Mouse (Mus musculus) erythroid progenitor cell, adult 5-6 weeks (primary cell): ENCODE data around the gene Olfr373. TPM values are rescaled to one million over a fixed set of nuclear protein-coding genes. Genes with fewer than 3 reads are reported as not detected.

Experiments used
- ATAC-seq: replicated peaks from 2 replicates; pipeline ENCODE4 v1.8.0; 2016; ENCODE audit warnings: moderate number of reproducible peaks, mild to moderate bottlenecking, moderate TSS enrichment, inconsistent platforms; ENCODE audit not compliant: poor library complexity, low FRiP score, severe bottlenecking
- total RNA-seq, 2 experiments: library from RNA; stranded (forward) in 1 of 2; stranded (reverse) in 1 of 2; fragments of 150-400 nt in 1 of 2; fragments of 186-747, 209-891 nt in 1 of 2; gene quantifications; 2 replicates each; pipeline versions ENCODE4 v1.2.3 to v1.2.4; 2015 to 2017; ENCODE audit warnings: low replicate concordance in 2 of 2

The Olfr373 gene
- total RNA-seq, 2 experiments from 2014 or later, result not detected

DNA sequence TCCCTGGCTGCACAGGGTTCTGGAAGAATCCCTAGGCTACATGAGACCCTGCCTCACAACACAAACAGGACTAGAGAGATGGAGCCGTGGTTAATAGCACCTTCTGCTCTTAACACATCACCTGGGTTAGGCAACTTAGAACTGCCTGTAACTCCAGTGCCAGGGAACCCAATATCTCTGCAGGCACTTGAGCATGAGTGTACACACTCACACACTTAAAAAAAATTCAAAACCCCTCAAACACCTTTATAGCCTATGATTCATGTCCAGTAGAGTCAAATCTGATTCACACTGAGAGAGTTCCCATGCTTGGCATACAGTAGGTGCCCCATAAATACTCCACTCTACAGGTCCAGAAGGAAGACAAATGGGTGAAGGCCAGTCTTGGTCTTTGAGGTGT, 49.4 kb downstream of the Olfr373 start:
- no peak for ATAC-seq

DNA sequence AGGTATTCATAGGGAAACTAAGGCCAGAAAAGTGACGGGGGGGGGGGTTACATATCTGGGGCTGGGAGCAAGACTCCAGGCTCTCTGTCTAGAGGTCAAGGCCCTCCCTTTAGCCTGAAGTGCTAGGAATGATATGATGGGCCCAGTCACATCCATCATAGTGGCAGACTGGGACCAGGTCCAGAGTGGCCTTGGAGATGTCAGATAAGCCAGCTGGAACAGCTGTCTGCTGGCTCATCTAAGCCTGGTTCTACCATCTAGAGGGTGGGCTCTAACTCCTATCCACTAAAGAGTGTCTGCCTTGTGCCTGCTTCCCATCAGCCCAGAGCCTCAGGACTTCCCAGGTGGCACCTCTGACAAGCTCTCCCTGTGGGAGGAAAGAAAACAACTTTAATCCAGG, 49.9 kb downstream of the Olfr373 start:
- ATAC-seq, result no peak

DNA sequence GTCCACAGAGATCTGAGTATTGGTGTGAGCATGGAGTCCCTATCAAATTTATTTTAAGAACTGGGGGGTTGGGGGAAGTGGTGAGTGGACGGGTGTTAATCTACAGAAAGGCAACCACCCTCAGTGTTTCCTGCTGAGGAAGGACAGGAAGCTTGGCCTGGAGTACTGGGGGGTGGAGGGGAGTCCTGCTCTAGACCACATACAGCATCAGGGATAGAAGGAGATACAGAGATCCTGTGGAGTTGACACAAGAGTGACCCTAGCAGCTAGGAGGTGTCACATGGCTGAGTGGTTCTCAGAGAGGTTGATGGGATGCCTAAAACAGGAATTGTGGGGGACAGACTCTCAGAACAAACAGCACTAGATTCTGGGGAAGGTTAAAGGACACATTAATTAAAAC, 50.5 kb downstream of the Olfr373 start:
- ATAC-seq, result no peak

DNA sequence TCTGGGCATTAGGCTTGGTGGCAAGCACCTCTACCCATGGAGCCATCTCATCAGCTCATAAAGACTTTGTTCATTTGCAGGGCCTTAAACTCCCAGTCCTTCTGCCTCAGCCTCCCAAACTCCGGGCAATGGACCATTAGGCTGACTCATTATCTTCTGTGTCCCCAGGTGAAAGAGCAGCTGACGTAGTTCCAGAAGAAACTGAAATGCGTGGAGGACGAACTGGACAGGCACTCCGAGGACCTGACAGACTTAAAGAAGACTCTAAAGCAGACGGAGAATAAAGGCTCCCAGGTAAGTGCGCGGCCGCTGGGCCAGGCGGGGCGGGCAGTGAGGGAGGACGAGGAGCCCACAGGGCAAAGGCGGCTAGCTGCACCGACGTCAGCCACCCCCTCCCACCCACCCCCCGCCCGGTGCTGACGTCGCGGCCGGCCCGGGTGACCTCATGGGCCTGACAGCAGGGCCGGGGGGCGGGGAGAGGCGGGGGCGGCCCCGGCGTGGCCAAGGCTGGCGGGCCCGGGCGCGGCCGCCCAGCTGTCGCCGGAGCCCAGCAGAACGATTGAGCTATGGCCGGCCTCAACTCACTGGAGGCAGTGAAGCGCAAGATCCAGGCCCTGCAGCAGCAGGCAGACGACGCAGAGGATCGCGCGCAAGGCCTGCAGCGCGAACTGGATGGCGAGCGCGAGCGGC, 51.9 kb downstream of the Olfr373 start, which contains the start of gene Tpm4:
Gene Tpm4, plus strand, starts transcription at position 220 of the 690 bp plus-strand sequence.
- ATAC-seq, result no peak

DNA sequence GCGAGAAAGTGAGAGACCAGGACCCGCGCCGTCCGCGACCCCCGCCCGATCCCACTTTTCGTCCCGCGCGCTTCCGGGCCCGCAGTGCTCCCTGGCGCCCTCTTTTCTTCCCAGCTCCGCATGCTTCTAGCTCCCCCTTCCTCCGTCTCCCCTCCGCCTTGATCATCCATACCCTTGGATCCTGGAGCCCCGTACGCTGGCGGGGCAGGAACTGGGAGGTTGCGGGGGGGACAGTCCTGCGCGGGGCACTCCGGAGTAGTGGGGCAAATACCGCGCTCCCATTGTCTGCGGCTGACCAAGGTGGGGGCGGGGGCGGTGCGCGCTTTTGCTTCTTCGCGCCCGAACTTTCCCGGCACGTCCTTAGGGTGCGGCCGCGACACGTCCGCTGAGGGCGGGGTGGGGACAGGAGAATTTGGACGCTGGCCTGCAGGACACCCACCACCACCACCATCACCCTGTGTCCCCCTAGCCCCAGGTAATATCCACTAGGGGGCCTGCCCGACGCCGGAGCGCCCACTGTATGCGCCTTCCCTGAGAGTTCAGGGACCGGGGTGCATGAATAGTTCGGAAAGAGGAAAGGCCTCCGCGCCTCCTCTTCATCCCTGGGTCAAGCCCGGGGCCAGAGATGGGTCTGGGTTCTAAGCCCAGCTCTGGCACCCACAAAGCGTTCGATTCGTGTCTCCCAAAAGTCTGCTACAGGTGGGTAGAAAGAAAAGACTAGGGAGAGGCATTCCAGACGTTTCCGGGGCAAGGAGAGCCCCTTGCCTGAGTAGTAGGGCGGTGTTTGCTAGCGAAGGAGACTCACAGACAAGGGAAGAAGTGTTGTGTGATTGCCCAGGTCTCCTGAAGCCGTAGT, 52.7 kb downstream of the Olfr373 start:
- ATAC-seq, result no peak

DNA sequence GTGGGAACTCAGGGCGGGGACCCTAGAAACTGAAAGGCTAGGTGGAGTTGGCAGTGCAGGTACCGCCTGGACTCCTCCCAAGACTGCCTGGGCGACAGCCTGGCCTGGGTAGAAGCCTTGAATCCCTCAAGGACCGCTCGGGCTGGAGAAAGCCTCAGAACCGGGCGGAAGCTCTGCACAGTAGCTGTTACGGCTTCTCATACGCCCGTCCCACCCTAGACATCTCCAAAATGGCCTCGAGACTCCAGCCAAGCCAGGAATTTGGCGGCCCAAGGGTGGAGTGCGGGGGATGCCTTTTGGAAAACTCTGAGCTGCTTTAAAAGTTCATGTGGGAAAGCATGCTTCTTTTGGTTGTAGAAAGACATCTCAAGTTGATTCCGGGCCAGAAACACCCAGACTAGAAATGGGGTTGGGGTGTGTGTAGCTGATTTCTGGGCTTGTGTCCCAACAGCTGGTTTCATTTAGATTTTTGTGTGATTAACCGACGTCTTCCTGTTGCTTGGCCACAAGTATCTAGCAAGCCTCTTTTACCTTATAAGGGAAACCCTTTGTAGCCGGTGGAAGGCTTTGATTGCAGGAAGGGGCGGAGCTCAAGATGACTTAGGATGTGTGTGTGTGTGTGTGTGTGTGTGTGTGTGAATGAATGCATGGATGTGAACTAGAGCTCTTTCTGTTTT, 53.5 kb downstream of the Olfr373 start:
- no peak for ATAC-seq

DNA sequence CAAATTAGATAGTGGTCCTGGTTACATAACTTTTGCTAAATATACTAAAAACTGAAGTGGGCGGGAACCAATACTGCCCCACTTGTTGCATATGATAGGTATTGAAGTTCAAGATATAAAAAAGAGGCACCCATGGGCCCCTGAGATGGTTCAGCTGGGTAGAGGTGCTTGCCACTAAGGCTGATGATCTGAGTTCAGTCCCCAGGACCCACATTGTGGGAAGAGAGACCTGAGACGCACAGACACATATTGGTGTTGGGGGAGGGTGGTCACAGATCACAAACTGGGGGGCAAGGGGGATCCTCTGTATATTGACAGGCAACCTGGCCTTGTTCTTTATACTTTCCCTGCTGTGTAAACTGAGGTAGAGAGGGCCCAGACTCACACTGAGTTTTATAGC, 54.5 kb downstream of the Olfr373 start:
- no peak for ATAC-seq

DNA sequence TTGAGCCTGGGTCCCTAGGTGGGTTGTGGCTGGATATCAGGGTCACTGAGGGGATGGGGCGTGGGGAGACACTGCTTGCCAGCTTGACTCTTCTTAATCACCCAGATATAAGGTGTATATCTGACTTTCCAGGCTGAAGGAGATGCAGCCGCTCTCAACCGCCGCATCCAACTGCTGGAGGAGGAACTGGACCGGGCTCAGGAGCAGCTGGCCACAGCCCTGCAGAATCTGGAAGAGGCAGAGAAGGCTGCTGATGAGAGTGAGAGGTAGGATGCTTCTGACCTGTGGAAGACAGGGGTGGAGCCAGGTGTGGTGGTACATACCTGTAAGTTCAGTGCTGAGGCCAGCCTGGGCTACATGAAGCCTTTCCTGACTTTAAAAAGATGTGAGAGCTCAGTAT, 55.5 kb downstream of the Olfr373 start:
- no peak for ATAC-seq

DNA sequence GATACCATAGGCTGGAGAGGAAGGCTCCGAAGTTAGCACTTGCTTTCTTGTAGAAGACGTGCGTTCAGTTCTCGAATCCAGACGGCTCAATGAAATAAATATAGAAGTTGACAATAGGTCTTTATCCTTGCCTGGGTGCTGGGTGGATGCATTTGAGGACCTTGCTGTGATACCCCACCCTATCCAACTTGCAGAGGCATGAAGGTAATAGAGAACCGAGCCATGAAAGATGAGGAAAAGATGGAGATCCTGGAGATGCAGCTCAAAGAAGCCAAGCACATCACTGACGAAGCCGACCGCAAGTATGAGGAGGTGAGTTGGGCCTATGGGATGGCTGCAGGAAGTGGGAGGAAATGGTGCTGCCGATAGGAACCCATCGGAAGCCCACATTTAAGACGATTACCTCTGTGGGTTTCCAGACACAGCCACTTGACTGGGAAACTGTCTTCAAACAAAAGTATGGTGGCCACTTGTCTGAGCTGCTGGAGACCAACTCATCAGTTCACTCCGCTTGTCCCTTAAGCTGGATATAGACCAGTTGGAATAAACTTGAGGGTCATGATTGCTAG, 60.4 kb downstream of the Olfr373 start:
- no peak for ATAC-seq

DNA sequence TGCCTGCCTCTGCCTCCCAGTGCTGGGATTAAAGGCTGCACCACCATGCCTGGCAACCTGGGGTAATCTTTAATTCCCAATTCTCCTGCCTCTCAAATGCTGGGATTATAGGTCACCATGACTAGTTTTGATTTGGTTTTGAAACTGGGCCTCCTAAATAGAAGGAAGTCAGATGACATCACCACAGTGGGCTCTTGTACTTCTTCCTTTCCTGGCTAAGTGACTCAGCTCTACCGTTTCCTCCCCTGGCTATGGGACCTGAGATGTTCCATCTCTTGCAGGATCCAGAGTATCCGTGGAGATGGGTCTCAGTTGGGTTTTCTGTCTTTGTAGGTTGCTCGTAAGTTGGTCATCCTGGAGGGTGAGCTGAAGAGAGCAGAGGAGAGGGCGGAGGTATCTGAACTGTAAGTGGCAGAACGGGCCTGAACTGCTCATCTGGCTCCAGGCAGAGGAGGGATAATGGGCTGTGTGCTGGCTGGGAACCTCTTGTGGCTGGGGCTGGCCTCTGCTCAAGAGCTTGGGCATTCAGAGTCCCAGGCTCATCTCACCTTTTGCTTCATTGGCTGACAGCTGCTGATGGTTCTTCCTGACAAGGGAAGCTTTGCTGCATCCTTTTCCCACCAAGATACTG, 61.5 kb downstream of the Olfr373 start:
- no peak for ATAC-seq

DNA sequence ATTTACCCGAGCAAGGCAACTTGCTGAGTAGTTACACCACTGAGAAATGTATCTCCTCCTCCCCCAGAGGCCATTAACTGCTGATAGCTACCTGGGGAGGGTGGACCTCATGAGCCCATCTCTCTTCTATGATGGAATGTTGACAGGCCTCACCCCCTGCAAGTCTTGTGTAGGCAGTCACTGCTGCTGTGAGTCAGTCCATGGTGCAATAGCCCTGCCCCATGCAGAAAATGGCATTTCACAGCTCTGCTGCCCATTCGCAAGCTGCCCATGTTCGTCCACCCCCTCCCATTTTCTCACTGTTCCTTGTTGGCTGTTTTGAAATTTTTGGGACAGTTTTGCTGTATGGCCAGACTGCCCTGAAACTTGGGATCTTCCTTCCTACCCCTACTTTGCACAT, 62.5 kb downstream of the Olfr373 start:
- ATAC-seq, result no peak

DNA sequence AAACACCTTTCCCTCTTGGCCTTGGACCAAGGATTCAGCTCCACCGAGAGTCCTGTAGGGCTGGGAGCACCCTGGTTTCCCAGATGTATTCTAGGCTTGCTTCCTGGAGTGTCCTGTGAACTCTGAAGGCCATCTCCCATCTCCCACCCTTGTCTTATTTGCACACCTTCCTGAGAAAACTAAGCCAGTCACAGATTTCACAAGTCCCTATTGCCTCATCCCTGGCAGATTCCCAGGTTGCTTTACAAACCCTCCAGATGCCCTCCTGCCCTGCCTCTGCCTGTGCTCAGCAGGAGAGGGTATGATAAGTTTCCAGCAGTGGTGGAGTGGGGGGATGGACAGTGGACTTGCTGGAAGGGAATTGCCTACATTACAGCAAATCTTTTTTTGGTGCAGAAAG, 63.1 kb downstream of the Olfr373 start:
- no peak for ATAC-seq

DNA sequence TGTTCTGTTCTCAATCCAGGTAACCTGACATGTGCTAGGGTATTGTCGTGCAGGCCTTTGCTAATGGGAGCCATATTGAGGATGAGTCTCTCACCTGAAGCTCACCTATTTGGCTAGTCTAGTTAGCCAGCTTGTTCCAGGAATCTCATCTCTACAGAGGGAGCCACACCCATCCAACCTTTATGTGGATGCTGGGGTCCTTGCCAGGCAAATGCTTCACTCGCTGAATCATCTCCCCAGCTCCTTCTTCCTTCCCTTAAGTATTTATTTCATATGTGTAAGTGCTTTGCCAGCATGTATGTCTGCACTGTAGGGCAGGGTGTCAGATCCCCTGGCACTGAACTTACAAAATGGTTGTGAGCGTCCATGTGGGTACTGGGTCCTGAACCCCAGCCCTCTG, 63.6 kb downstream of the Olfr373 start:
- ATAC-seq, result no peak

DNA sequence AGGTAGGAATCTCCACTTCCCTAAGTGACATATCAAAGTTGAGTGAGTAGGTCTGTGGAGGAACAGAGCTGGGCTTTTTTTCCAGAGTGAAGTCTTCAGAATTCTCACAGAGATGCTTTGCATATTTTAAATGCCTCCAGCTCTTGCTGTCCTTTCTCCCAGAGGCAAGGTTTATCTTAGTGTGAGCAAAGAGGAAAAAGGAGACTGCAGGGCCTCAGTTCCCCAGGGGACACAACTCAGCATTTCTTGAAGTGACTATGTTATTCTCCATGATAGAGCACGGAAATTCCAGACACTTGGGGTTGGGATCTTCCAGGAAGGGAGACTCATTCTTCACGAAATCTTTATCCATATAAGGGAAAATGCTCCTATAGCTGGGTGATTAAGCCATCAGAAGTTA, 64.3 kb downstream of the Olfr373 start:
- ATAC-seq, result no peak

DNA sequence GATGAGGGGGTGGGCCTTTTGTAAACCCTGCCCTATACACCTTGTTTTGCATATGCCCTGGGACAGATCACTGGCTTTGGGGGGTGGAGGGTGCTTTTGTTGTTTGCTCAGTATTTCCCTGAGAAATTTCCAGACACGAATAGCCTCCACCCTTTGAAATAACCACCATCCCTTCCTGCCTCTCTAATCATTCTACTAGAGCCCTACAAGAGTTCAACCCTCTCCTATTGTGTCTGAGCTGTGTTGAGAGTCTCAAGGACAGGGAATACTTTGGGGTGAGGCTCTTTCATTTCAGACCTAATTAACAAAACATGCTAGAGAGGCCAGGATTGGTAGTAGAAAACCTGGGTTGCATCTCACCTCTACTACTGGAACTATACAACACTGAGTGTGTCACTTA, 66.1 kb downstream of the Olfr373 start:
- ATAC-seq, result no peak

DNA sequence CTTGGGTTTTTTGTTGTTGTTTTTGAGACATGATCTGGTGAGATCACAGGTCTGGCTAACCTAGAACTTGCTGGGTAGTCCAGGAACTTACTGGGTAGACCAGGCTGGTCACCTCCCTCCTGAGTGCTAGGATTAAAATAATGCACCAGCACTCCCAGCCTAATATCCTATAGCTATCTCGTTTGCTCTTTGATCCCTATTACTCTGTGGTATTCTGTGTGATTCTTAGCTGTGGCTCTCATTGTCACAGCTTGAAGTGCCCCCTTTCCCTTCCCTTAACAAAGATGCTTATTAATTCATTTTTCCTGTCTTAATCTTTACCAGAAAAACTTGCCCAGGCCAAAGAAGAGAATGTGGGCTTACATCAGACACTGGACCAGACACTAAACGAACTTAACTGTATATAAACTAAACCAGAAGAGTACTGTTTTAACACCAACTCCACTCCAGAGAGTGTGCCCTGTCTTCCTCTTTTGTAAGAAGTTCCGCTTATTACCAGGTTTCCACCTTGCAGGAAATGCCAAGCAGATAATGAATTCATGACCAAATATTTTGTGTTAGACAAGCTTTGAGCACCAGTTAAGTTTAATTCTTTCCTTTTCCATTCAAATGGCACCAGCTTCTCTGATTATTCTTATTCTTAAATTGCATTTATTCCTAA, 68.6 kb downstream of the Olfr373 start:
- ATAC-seq, result no peak
